Mouse (Mus musculus) limb, embryonic 12.5 days (tissue): ENCODE data around the gene Cntn2. TPM values are rescaled to one million over a fixed set of nuclear protein-coding genes. Genes with fewer than 3 reads are reported as not detected.

Experiments used
- ATAC-seq: fragments of 200-750 bp; cut with Nextera tagmentation; 2 replicates; pipeline ENCODE4 v1.8.0; 2017; ENCODE audit warnings: low read depth, moderate TSS enrichment; ENCODE audit not compliant: insufficient number of reproducible peaks, insufficient read depth, low FRiP score, low TSS enrichment
- H3K27ac ChIP-seq: fragments of 300-500 bp; sonication (generic); 2 replicates; pipeline ENCODE4 v1.5.1; 2016; ENCODE audit warnings: mild to moderate bottlenecking, moderate library complexity
- H3K27me3 ChIP-seq: fragments of 300-500 bp; sonication (generic); 2 replicates; pipeline ENCODE4 v1.6.1; 2016; ENCODE audit warnings: mild to moderate bottlenecking, moderate library complexity
- H3K36me3 ChIP-seq: fragments of 300-500 bp; sonication (generic); 2 replicates; pipeline ENCODE4 v1.6.1; 2016; ENCODE audit warnings: mild to moderate bottlenecking, moderate library complexity
- H3K4me1 ChIP-seq: fragments of 300-500 bp; sonication (generic); replicated peaks from 2 replicates; pipeline ENCODE4 v1.6.1; 2016
- H3K4me2 ChIP-seq: fragments of 300-500 bp; sonication (generic); 2 replicates; pipeline ENCODE4 v1.6.1; 2016; ENCODE audit warnings: mild to moderate bottlenecking, moderate library complexity
- H3K4me3 ChIP-seq: fragments of 300-500 bp; sonication (generic); replicated peaks from 2 replicates; pipeline ENCODE4 v1.5.1; 2016; ENCODE audit warnings: mild to moderate bottlenecking
- H3K9ac ChIP-seq: fragments of 300-500 bp; sonication (generic); replicated peaks from 2 replicates; pipeline ENCODE4 v1.6.1; 2016; ENCODE audit warnings: mild to moderate bottlenecking, moderate library complexity
- H3K9me3 ChIP-seq: fragments of 300-500 bp; sonication (generic); 2 replicates; pipeline ENCODE4 v1.6.1; 2016; ENCODE audit warnings: mild to moderate bottlenecking, moderate library complexity
- WGBS: fragments of 180-500 bp; shearing (Covaris S2); methylation state at CpG from one replicate; pipeline ENCODE4 v1.1.7; 2016; 5-methylcytosine and 5-hydroxymethylcytosine counted together
- polyA plus RNA-seq: library from polyadenylated mRNA; unstranded; fragments of >200 nt; fragmentation: Nextera tagmentation; extraction: Ambion mirVana; gene quantifications from 2 replicates; pipeline ENCODE4 v1.2.1, GENCODE M21; 2016

The Cntn2 gene
- polyA plus RNA-seq, 1 experiment from 2014 or later, result 2.1 TPM

DNA sequence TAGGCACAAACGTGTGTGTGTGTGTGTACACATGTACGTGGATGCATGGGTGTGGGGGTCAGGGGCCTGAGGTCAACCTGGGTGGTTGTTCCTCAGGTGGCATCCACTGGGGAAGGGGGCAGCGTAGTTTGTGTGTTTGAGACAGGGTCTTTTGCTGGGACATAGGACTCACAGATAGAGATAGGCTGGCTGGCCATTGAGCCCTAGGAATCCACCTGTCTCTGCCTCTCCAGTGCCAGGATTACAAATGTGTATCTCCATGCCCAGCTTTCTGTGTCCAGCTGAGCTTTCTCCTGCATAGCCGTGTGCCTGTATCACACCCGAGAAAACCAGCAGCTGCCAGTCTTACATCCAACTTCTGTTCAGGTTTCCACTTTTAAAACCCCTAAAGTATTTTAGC lies 33.3 kb downstream of the Cntn2 start:
- no peak overlapping the region for H3K4me3 ChIP-seq
- no peaks in the 10 kb centered on the region for H3K9me3 ChIP-seq
- H3K27me3 ChIP-seq, result no peaks in the 10 kb centered on the region; the same call in 1 of the 2 replicates
- no peak overlapping the region for H3K4me2 ChIP-seq
- peaks cover 46% of the 10 kb centered on the region for H3K36me3 ChIP-seq
- peaks cover 12% of the 10 kb centered on the region for H3K4me1 ChIP-seq
- WGBS, result 83% methylated on average over 5 of the region's 5 CpGs
- no peak overlapping the region for H3K9ac ChIP-seq
- H3K27ac ChIP-seq, result no peak overlapping the region
- no peak for ATAC-seq

- no peak overlapping the region for H3K4me3 ChIP-seq
- ATAC-seq, result no peak
- no peak overlapping the region for H3K27ac ChIP-seq
- H3K4me1 ChIP-seq, result peaks cover 5% of the 10 kb centered on the region
- H3K9ac ChIP-seq, result no peak overlapping the region
- H3K27me3 ChIP-seq, result no peaks in the 10 kb centered on the region
- peaks cover 74% of the 10 kb centered on the region for H3K36me3 ChIP-seq
- H3K4me2 ChIP-seq, result no peak overlapping the region
- WGBS, result 94% methylated on average over 7 of the region's 7 CpGs
- no peaks in the 10 kb centered on the region for H3K9me3 ChIP-seq
Observed at GRCm38 (mm10) chr1:132506656-132507055, 36.4 kb downstream of the Cntn2 start.

DNA sequence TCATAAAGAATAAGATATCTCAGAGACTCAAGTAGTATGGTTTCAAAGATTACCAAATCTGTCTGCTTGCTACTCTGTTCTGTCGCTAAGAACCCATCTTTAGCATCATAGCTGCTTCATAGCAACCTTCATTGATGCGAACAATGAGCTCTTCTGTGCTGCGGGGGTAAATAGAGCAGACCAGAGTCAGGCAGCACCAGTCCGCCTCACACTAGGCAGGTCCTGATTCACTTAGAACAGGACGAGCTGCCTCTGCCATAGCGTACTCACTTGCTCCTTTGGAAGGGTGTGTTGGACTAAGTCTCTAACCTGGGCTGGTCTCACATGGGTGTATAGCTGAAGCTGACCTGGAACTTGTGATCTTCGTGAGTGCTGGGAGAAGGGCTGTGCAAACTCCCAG lies 37.0 kb downstream of the Cntn2 start, which contains the start of gene Tmem81:
Tmem81 (plus strand) TSS at position 173 of the 400 bp plus-strand sequence.
- no peak for ATAC-seq
- Histone ChIP-seq H3K4me1 (no peaks in the 10 kb centered on the region), H3K4me2 (no peak within 1 kb of the TSS), H3K27me3 (no peaks in the 10 kb centered on the region), H3K27ac (no peak within 1 kb of the TSS), H3K9me3 (no peaks in the 10 kb centered on the region), H3K9ac (no peak within 1 kb of the TSS), H3K4me3 (no peak within 1 kb of the TSS), H3K36me3 (peaks cover 80% of the 10 kb centered on the region)
- WGBS, result 94% methylated on average over 7 of the region's 7 CpGs

GRCm38 (mm10) chr1:132505155-132505554 lies 37.9 kb downstream of the Cntn2 start:
- H3K4me1 ChIP-seq, result no peaks in the 10 kb centered on the region
- H3K27me3 ChIP-seq, result no peaks in the 10 kb centered on the region
- H3K4me3 ChIP-seq, result no peak overlapping the region
- no peak overlapping the region for H3K4me2 ChIP-seq
- H3K9me3 ChIP-seq, result no peaks in the 10 kb centered on the region
- no peak for ATAC-seq
- H3K36me3 ChIP-seq, result peaks cover 89% of the 10 kb centered on the region
- 91% methylated on average over 5 of the region's 5 CpGs for WGBS
- no peak overlapping the region for H3K9ac ChIP-seq
- H3K27ac ChIP-seq, result no peak overlapping the region

GRCm38 (mm10) chr1:132500535-132500934 lies 42.5 kb downstream of the Cntn2 start:
- Histone ChIP-seq H3K4me3 (no peak overlapping the region), H3K36me3 (peaks cover 91% of the 10 kb centered on the region), H3K4me2 (no peak overlapping the region), H3K4me1 (no peaks in the 10 kb centered on the region), H3K9ac (no peak overlapping the region), H3K27me3 (no peaks in the 10 kb centered on the region), H3K27ac (no peak overlapping the region), H3K9me3 (no peaks in the 10 kb centered on the region)
- ATAC-seq, result no peak
- WGBS, result 89% methylated on average over 2 of the region's 2 CpGs

GRCm38 (mm10) chr1:132483759-132484158 lies 59.3 kb downstream of the Cntn2 start:
- no peak for ATAC-seq
- Histone ChIP-seq H3K36me3 (peaks cover 44% of the 10 kb centered on the region), H3K27ac (no peak overlapping the region), H3K4me2 (no peak overlapping the region), H3K4me1 (peaks cover 11% of the 10 kb centered on the region), H3K4me3 (no peak overlapping the region), H3K27me3 (no peaks in the 10 kb centered on the region), H3K9me3 (no peaks in the 10 kb centered on the region), H3K9ac (no peak overlapping the region)
- 86% methylated on average over 6 of the region's 6 CpGs for WGBS

DNA sequence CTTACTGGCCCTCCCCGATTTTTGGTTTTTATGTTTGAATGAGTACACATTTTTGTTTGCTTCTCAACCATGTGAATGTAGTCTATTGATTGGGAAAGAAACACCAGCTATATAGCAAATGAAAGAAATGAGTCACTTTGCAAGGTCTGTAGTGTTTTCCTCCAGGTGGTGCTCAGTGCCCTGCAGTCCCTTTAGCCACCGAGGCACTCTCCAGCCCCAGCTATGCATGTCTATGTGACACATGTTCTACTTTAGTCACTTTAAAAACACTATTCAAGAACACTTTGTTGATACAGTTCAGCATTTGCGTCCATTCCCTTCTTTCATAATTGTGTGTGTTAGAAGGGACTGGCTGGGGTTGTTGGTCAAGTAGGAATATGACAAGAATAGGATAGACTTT lies 59.8 kb downstream of the Cntn2 start:
- H3K4me1 ChIP-seq, result peaks cover 16% of the 10 kb centered on the region
- 85% methylated on average over 3 of the region's 3 CpGs for WGBS

GRCm38 (mm10) chr1:132481619-132482018 lies 61.4 kb downstream of the Cntn2 start:
- no peak overlapping the region for H3K4me2 ChIP-seq
- H3K9ac ChIP-seq, result no peak overlapping the region
- H3K36me3 ChIP-seq, result peaks cover 25% of the 10 kb centered on the region
- peaks cover 20% of the 10 kb centered on the region for H3K4me1 ChIP-seq
- H3K4me3 ChIP-seq, result no peak overlapping the region
- no peak overlapping the region for H3K27ac ChIP-seq
- 91% methylated on average over 2 of the region's 2 CpGs for WGBS
- no peak for ATAC-seq
- H3K27me3 ChIP-seq, result no peaks in the 10 kb centered on the region
- H3K9me3 ChIP-seq, result no peaks in the 10 kb centered on the region

More for the DNA sequence above, 59.8 kb downstream of the Cntn2 start:
- Histone ChIP-seq H3K27ac (no peak overlapping the region), H3K4me3 (no peak overlapping the region), H3K4me2 (no peak overlapping the region), H3K9ac (no peak overlapping the region), H3K27me3 (no peaks in the 10 kb centered on the region), H3K36me3 (peaks cover 39% of the 10 kb centered on the region), H3K9me3 (no peaks in the 10 kb centered on the region)
- no peak for ATAC-seq

DNA sequence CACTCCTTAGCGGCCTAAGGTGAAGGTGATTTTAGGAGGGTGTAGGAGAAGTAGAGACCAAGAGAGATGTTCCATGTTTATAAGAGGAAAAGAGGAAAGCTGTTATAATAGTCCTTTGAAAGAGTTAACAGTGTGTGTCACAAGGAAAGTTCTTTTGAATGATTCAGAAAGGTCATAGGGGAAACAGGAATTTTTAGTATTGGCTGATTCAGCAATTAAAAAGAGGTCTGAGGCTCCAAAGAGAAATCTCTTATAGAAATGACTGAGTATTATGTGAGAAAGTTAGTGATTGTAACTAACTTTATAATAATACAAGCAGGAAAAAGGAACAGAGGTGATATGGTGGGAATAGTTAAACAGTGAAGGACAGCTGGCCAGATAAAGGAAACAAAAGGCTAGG lies 63.6 kb downstream of the Cntn2 start:
- no peak overlapping the region for H3K4me2 ChIP-seq
- ATAC-seq, result no peak
- peaks cover 4% of the 10 kb centered on the region; the same call in 1 of the 2 replicates for H3K36me3 ChIP-seq
- no peaks in the 10 kb centered on the region for H3K9me3 ChIP-seq
- H3K4me3 ChIP-seq, result no peak overlapping the region
- H3K27me3 ChIP-seq, result no peaks in the 10 kb centered on the region
- WGBS, result 93% methylated on average over 1 of the region's 1 CpGs
- H3K4me1 ChIP-seq, result peaks cover 29% of the 10 kb centered on the region
- no peak overlapping the region for H3K27ac ChIP-seq
- no peak overlapping the region for H3K9ac ChIP-seq

GRCm38 (mm10) chr1:132476928-132477691 lies 65.9 kb downstream of the Cntn2 start, which contains the start of gene Rbbp5:
TSS of gene Rbbp5 (plus strand) at chr1:132477365.
- H3K9me3 ChIP-seq, result no peaks in the 10 kb centered on the region
- peak within 1 kb of the TSS; percentile 77 for H3K4me2 ChIP-seq
- peaks cover 29% of the 10 kb centered on the region for H3K4me1 ChIP-seq
- no peaks in the 10 kb centered on the region for H3K27me3 ChIP-seq
- peak within 1 kb of the TSS; percentile 62; the same call in 1 of the 2 replicates for H3K27ac ChIP-seq
- no peaks in the 10 kb centered on the region for H3K36me3 ChIP-seq
- WGBS, result under 1% methylated on average over 43 of the region's 43 CpGs
- peak; percentile 87 for ATAC-seq
- peak within 1 kb of the TSS; percentile 82 for H3K9ac ChIP-seq
- peak within 1 kb of the TSS; percentile 75 for H3K4me3 ChIP-seq

DNA sequence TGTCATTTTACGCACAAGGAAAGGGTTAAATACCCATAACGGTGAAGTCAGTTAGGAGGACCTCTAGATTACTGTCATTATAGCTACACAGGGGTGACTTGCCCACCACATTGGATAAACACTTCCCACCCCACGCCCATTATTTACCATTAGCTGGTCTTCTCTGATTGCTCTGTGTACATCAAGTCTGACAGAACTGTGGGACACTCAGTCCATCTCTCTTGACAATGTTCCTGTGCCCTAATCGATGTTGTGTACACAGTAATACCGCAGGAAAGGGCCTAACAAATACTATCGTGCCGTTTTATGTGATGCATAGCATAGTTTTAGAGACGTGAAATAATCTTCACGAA lies 66.5 kb downstream of the Cntn2 start:
- peak overlapping the region; percentile 75 for H3K4me3 ChIP-seq
- H3K4me1 ChIP-seq, result peaks cover 28% of the 10 kb centered on the region
- H3K27ac ChIP-seq, result peak overlapping the region; percentile 62; the same call in 1 of the 2 replicates
- 9% methylated on average over 9 of the region's 9 CpGs for WGBS
- H3K4me2 ChIP-seq, result peak overlapping the region; percentile 77
- ATAC-seq, result peak; percentile 82
- H3K9me3 ChIP-seq, result no peaks in the 10 kb centered on the region
- peak overlapping the region; percentile 64 for H3K9ac ChIP-seq
- no peaks in the 10 kb centered on the region for H3K36me3 ChIP-seq
- H3K27me3 ChIP-seq, result no peaks in the 10 kb centered on the region

- Histone ChIP-seq H3K27ac (no peak overlapping the region), H3K36me3 (no peaks in the 10 kb centered on the region), H3K4me2 (no peak overlapping the region), H3K27me3 (no peaks in the 10 kb centered on the region), H3K4me3 (no peak overlapping the region), H3K9me3 (no peaks in the 10 kb centered on the region), H3K4me1 (peaks cover 21% of the 10 kb centered on the region), H3K9ac (no peak overlapping the region)
- 90% methylated on average over 1 of the region's 1 CpGs for WGBS
- ATAC-seq, result no peak
Observed at GRCm38 (mm10) chr1:132474496-132474895, 68.6 kb downstream of the Cntn2 start.
